Mouse (Mus musculus): ENCODE measurements around the gene Pbx1. TPM values are rescaled to one million over a fixed set of nuclear protein-coding genes. Genes with fewer than 3 reads are reported as not detected.

Pbx1 gene
- polyA plus RNA-seq, 1 experiment from 2014 or later, result 49.9 TPM

- in situ Hi-C loops (cut with MboI; ENCODE audit: low pct_unique_long_range_greater_than_20kb), result loop anchor here (5.0 to 25.0 kb wide), 4 partner anchors 51 to 904 kb away; no protein-coding TSS in a partner anchor
- no peak for TF ChIP-seq CTCF (IDR thresholded peaks at IDR 0.05)
- DNase-seq (ENCODE audit: low read depth, low spot score) (no peak), ATAC-seq (no peak)
- ChIA-PET POLR2A (no interaction called here), CTCF (no interaction called here)
- no peaks in the 10 kb centered on the region for H3K27me3 ChIP-seq
Observed at GRCm38 (mm10) chr1:168433671-168434070, 1.6 kb upstream of the Pbx1 start.

- POLR2A ChIA-PET, result no interaction called here
- CTCF ChIA-PET, result no interaction called here
- no peak for TF ChIP-seq CTCF (IDR thresholded peaks at IDR 0.05)
- DNase-seq (ENCODE audit: low read depth, low spot score) (peak; percentile 96), ATAC-seq (peak; percentile 99)
- no peaks in the 10 kb centered on the region for H3K27me3 ChIP-seq
- in situ Hi-C loops (cut with MboI; ENCODE audit: low pct_unique_long_range_greater_than_20kb), result loop anchor here (5.0 to 25.0 kb wide), 4 partner anchors 50 to 905 kb away; no protein-coding TSS in a partner anchor
Observed at GRCm38 (mm10) chr1:168432281-168432725, 233 bp upstream of the Pbx1 start.

- no peaks in the 10 kb centered on the region for H3K27me3 ChIP-seq
- in situ Hi-C loops (cut with MboI; ENCODE audit: low pct_unique_long_range_greater_than_20kb), result loop anchor here (5.0 to 25.0 kb wide), 4 partner anchors 49 to 906 kb away; no protein-coding TSS in a partner anchor
- ChIA-PET POLR2A (no interaction called here), CTCF (no interaction called here)
- DNase-seq (ENCODE audit: low read depth, low spot score) (no peak), ATAC-seq (peak; percentile 72)
- TF ChIP-seq CTCF (IDR thresholded peaks at IDR 0.05), result no peak
Observed at GRCm38 (mm10) chr1:168431711-168432231, 299 bp downstream of the Pbx1 start.

- DNase-seq (ENCODE audit: low read depth, low spot score) (no peak), ATAC-seq (no peak)
- POLR2A ChIA-PET, result interaction anchor here (0.6 to 2.2 kb wide), 4 partner anchors 15 to 217 kb away, joined by 3 to 4 read pairs (median 4); no protein-coding TSS in a partner anchor
- CTCF ChIA-PET, result interaction anchor here (1.5 kb wide), 1 partner anchor 217 kb away, joined by 3 read pairs; no protein-coding TSS in a partner anchor
- no peak for TF ChIP-seq CTCF (IDR thresholded peaks at IDR 0.05)
- H3K27me3 ChIP-seq, result no peaks in the 10 kb centered on the region
- in situ Hi-C loops (cut with MboI; ENCODE audit: low pct_unique_long_range_greater_than_20kb), result loop anchor here (5.0 to 25.0 kb wide), 4 partner anchors 49 to 906 kb away; no protein-coding TSS in a partner anchor
Observed at GRCm38 (mm10) chr1:168430868-168431710, 981 bp downstream of the Pbx1 start.

GRCm38 (mm10) chr1:168429856-168430644 is 2.0 kb downstream of the Pbx1 start:
- ChIA-PET POLR2A (interaction anchor here (0.6 to 2.2 kb wide), 4 partner anchors 14 to 216 kb away, joined by 3 to 5 read pairs (median 4); no protein-coding TSS in a partner anchor), CTCF (interaction anchor here (1.1 to 1.5 kb wide), 2 partner anchors 9 to 216 kb away, joined by 3 read pairs; no protein-coding TSS in a partner anchor)
- no peaks in the 10 kb centered on the region for H3K27me3 ChIP-seq
- in situ Hi-C loops (cut with MboI; ENCODE audit: low pct_unique_long_range_greater_than_20kb), result loop anchor here (5.0 to 25.0 kb wide), 4 partner anchors 48 to 907 kb away; no protein-coding TSS in a partner anchor
- no peak for TF ChIP-seq CTCF (IDR thresholded peaks at IDR 0.05)
- DNase-seq (ENCODE audit: low read depth, low spot score), result no peak
- ATAC-seq, result no peak

GRCm38 (mm10) chr1:168429406-168429805 is 2.7 kb downstream of the Pbx1 start:
- no peak for DNase-seq (ENCODE audit: low read depth, low spot score)

GRCm38 (mm10) chr1:168428255-168428654 is 3.8 kb downstream of the Pbx1 start:
- DNase-seq (ENCODE audit: low read depth, low spot score) (no peak), ATAC-seq (no peak)
- POLR2A ChIA-PET, result interaction anchor here (0.7 kb wide), 1 partner anchor 45 kb away, joined by 7 read pairs; no protein-coding TSS in a partner anchor
- in situ Hi-C loops (cut with MboI; ENCODE audit: low pct_unique_long_range_greater_than_20kb), result loop anchor here (25.0 kb wide), 2 partner anchors 491 to 909 kb away; no protein-coding TSS in a partner anchor
- TF ChIP-seq CTCF (IDR thresholded peaks at IDR 0.05), result no peak
- CTCF ChIA-PET, result interaction anchor here (1.2 kb wide), 1 partner anchor 214 kb away, joined by 4 read pairs; no protein-coding TSS in a partner anchor
- H3K27me3 ChIP-seq, result no peaks in the 10 kb centered on the region

More at GRCm38 (mm10) chr1:168429406-168429805, 2.7 kb downstream of the Pbx1 start:
- no peak for TF ChIP-seq CTCF (IDR thresholded peaks at IDR 0.05)
- in situ Hi-C loops (cut with MboI; ENCODE audit: low pct_unique_long_range_greater_than_20kb), result loop anchor here (25.0 kb wide), 2 partner anchors 492 to 908 kb away; no protein-coding TSS in a partner anchor
- no peaks in the 10 kb centered on the region for H3K27me3 ChIP-seq
- ChIA-PET POLR2A (interaction anchor here (0.6 to 2.2 kb wide), 3 partner anchors 36 to 216 kb away, joined by 4 to 5 read pairs (median 5); no protein-coding TSS in a partner anchor), CTCF (interaction anchor here (1.1 to 1.5 kb wide), 3 partner anchors 8 to 216 kb away, joined by 3 read pairs; no protein-coding TSS in a partner anchor)
- ATAC-seq, result no peak

- CTCF ChIA-PET, result interaction anchor here (1.2 kb wide), 1 partner anchor 213 kb away, joined by 4 read pairs; no protein-coding TSS in a partner anchor
- H3K27me3 ChIP-seq, result no peaks in the 10 kb centered on the region
- ATAC-seq, result no peak
- no peak for DNase-seq (ENCODE audit: low read depth, low spot score)
- POLR2A ChIA-PET, result no interaction called here
- no peak for TF ChIP-seq CTCF (IDR thresholded peaks at IDR 0.05)
- in situ Hi-C loops (cut with MboI; ENCODE audit: low pct_unique_long_range_greater_than_20kb), result loop anchor here (25.0 kb wide), 2 partner anchors 490 to 910 kb away; no protein-coding TSS in a partner anchor
Observed at GRCm38 (mm10) chr1:168427596-168427995, 4.5 kb downstream of the Pbx1 start.

GRCm38 (mm10) chr1:168426900-168427299 is 5.2 kb downstream of the Pbx1 start:
- CTCF ChIA-PET, result interaction anchor here (1.2 kb wide), 1 partner anchor 213 kb away, joined by 4 read pairs; no protein-coding TSS in a partner anchor
- ATAC-seq (no peak), DNase-seq (ENCODE audit: low read depth, low spot score) (no peak)
- no peaks in the 10 kb centered on the region for H3K27me3 ChIP-seq
- POLR2A ChIA-PET, result no interaction called here
- no peak for TF ChIP-seq CTCF (IDR thresholded peaks at IDR 0.05)
- in situ Hi-C loops (cut with MboI; ENCODE audit: low pct_unique_long_range_greater_than_20kb), result loop anchor here (25.0 kb wide), 2 partner anchors 490 to 910 kb away; no protein-coding TSS in a partner anchor
